Mouse (Mus musculus): ENCODE measurements around the gene Usp44. TPM values are rescaled to one million over a fixed set of nuclear protein-coding genes. Genes with fewer than 3 reads are reported as not detected.
"Not testable (repeated sequence)": the region's sequence is repeated elsewhere in the genome, so short reads cannot be mapped to it uniquely, and the experiment has no call there.

Usp44 gene
- polyA plus RNA-seq, 1 experiment from 2014 or later, result 13.0 TPM

DNA sequence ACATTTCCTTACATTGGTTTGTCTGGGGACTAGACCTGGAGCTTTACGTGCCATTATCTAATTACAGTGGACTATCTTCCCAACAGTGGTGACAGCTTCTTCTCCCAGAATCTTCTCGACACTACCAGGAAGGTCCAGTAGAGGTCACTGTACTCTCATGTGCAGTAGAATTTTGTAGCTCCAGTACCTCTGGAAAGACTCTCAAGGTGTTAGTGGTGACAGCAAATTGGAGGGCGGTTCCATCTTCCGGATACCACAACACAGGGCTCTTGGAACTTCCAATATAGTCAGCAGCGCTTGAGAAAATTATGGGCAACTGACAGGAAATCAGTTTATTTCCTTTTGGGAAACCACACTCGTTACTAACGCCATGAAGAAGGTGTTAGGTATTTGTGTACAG lies 12.7 kb upstream of the Usp44 start:
- no peak for ATAC-seq (ENCODE audit: low FRiP score, low read depth)
- no peak overlapping the region for H3K9ac ChIP-seq (replicated peaks)
- no peaks in the 10 kb centered on the region for H3K4me1 ChIP-seq
- no peak overlapping the region for H3K27ac ChIP-seq (replicated peaks)
- H3K4me2 ChIP-seq (replicated peaks), result no peak overlapping the region
- H3K9me3 ChIP-seq, result no peaks in the 10 kb centered on the region
- 39% methylated on average over 7 of the region's 7 CpGs for WGBS
- H3K4me3 ChIP-seq, result no peak overlapping the region
- H3K36me3 ChIP-seq, result no peaks in the 10 kb centered on the region
- H3K27me3 ChIP-seq, result peaks cover 18% of the 10 kb centered on the region

DNA sequence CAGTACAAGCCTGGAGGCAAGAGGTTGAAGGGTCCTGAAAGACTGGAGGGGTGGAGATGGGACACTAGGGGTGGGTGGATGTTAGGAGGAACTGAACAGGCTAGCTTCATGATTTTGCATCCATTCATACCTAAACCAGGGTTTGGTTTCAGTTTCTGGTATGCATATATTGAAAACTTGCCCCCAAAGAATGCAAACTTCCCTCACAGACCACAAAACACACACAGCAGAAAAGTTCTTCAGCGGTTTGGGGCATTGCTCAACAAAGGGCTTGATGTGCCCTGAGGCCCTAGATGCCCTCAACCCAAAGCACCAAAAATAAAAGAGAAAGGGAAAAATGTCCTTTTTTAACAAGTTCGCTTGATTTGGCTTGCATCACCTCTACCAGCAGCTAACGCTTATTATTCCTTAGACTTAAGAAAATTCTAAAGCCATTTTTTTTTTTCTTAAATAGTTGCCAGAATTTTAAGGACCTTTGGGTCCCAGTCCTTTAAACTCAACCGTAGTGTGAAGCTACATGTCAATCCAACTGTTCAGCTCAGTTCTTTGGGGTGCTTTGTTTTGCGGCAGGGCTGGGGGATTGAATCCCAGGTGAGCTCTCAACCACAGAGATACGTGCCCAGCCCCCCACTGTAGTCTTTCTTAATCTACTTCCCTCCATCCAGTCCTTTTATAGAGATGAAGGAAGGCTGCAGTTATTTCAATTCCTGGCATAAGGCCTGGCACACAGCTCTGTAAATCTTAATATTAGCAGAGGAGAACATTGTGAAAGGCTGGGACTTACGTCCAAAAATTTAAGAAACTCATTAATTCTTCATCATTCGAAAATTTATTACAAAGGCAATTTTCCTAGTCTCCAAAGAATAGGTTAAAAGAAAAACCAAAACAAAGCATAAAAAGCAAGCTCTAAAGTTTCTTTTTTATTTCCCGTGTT lies 1.2 kb upstream of the Usp44 start:
- 33% methylated on average over 9 of the region's 9 CpGs for WGBS
- peaks cover 43% of the 10 kb centered on the region for H3K27me3 ChIP-seq

DNA sequence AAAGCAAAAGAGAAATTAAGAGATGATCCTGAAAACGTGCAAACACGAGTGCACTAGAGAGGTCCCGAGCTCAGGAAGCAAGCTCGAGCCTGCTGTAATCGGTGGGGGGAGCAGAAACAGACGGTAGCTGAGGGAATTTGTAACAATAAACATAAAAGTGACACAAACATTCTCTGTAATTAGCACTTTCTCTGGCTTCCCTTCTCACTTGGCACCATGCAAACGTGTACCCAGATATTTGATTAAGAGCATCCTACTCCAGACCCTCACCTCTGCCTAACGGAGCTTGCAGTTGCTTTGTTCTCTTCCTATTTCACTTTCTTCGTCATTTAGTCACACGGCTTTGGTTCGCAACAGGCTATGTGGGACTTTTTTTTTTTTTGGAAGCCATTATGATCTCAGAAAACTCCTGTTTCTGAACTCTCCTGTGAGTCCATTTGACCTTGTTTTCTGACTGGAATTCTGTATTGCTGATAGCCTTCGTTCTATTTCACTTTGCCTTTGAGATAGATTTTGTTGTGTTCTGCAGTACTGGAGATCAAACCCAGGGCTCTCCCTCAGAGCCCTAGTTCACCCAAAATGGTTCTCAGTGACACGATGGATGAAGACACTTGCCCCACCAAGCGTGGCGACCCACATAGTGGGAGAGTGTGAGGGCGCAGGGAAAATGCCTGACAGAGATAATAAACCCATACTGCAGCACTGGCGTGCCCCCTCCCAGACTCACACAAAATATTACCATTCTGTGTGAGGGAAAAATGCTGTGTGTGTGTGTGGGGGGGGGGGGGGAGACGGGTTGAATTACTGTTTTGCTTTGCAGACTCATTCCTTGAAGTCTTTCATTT lies 597 bp downstream of the Usp44 start:
- H3K9ac ChIP-seq (replicated peaks), result no peak overlapping the region
- H3K9me3 ChIP-seq, result no peaks in the 10 kb centered on the region
- ATAC-seq (ENCODE audit: low FRiP score, low read depth), result no peak
- peak overlapping the region; percentile 12 for H3K4me3 ChIP-seq
- 6% methylated on average over 18 of the region's 18 CpGs for WGBS
- H3K4me2 ChIP-seq (replicated peaks), result peak overlapping the region; percentile 38
- H3K36me3 ChIP-seq, result no peaks in the 10 kb centered on the region
- H3K4me1 ChIP-seq, result peaks cover 16% of the 10 kb centered on the region
- H3K27me3 ChIP-seq, result peaks cover 39% of the 10 kb centered on the region
- no peak overlapping the region for H3K27ac ChIP-seq (replicated peaks)

More for the DNA sequence above, 1.2 kb upstream of the Usp44 start:
- ATAC-seq (ENCODE audit: low FRiP score, low read depth), result no peak
- Histone ChIP-seq H3K36me3 (no peaks in the 10 kb centered on the region), H3K9ac (replicated peaks) (no peak overlapping the region), H3K4me2 (replicated peaks) (no peak overlapping the region), H3K9me3 (no peaks in the 10 kb centered on the region), H3K4me3 (no peak overlapping the region), H3K4me1 (peaks cover 16% of the 10 kb centered on the region), H3K27ac (replicated peaks) (no peak overlapping the region)

GRCm38 (mm10) chr10:93832811-93833210 lies 1.5 kb downstream of the Usp44 start:
- H3K27ac ChIP-seq (replicated peaks), result no peak overlapping the region
- 28% methylated on average over 9 of the region's 9 CpGs for WGBS
- H3K4me2 ChIP-seq (replicated peaks), result no peak overlapping the region
- ATAC-seq (ENCODE audit: low FRiP score, low read depth), result no peak
- no peaks in the 10 kb centered on the region for H3K9me3 ChIP-seq
- H3K4me1 ChIP-seq, result peaks cover 20% of the 10 kb centered on the region
- no peak overlapping the region for H3K4me3 ChIP-seq
- no peaks in the 10 kb centered on the region for H3K36me3 ChIP-seq
- no peak overlapping the region for H3K9ac ChIP-seq (replicated peaks)
- peaks cover 39% of the 10 kb centered on the region for H3K27me3 ChIP-seq

DNA sequence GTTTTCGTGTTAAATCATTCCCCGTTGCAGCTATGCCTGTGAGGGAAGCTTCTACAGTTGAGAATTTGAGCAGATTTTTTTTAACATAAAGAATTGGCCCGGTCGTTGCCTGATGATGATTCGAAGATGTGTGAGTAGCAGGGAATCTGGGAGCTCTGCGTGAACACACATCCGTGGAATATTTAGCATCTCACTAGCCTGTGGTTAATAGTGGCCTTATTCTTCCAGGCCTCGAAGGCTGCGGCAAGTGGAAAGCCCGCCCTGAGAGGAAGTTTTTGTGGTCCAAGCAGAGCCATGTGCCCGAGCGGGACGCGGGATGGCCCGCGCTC lies 2.0 kb downstream of the Usp44 start:
- H3K9ac ChIP-seq (replicated peaks), result peak overlapping the region; percentile 69
- peak overlapping the region; percentile 89 for H3K4me2 ChIP-seq (replicated peaks)
- H3K27me3 ChIP-seq, result peaks cover 39% of the 10 kb centered on the region
- peak overlapping the region; percentile 82 for H3K4me3 ChIP-seq
- ATAC-seq (ENCODE audit: low FRiP score, low read depth), result no peak
- H3K27ac ChIP-seq (replicated peaks), result no peak overlapping the region
- 3% methylated on average over 16 of the region's 16 CpGs for WGBS
- peaks cover 21% of the 10 kb centered on the region for H3K4me1 ChIP-seq
- no peaks in the 10 kb centered on the region for H3K9me3 ChIP-seq
- H3K36me3 ChIP-seq, result no peaks in the 10 kb centered on the region

GRCm38 (mm10) chr10:93833699-93834393 lies 2.5 kb downstream of the Usp44 start:
- H3K4me2 ChIP-seq (replicated peaks), result peak overlapping the region; percentile 89
- peak overlapping the region; percentile 82 for H3K4me3 ChIP-seq
- H3K27me3 ChIP-seq, result peaks cover 39% of the 10 kb centered on the region
- peaks cover 21% of the 10 kb centered on the region for H3K4me1 ChIP-seq
- H3K9ac ChIP-seq (replicated peaks), result peak overlapping the region; percentile 69
- peak overlapping the region; percentile 27 for H3K27ac ChIP-seq (replicated peaks)
- WGBS, result under 1% methylated on average over 72 of the region's 75 CpGs
- H3K9me3 ChIP-seq, result no peaks in the 10 kb centered on the region
- ATAC-seq (ENCODE audit: low FRiP score, low read depth), result peak; percentile 94
- no peaks in the 10 kb centered on the region for H3K36me3 ChIP-seq

GRCm38 (mm10) chr10:93834394-93834745 lies 3.0 kb downstream of the Usp44 start:
- Histone ChIP-seq H3K9ac (replicated peaks) (peak overlapping the region; percentile 69), H3K4me2 (replicated peaks) (peak overlapping the region; percentile 89), H3K27ac (replicated peaks) (no peak overlapping the region), H3K4me3 (peak overlapping the region; percentile 82), H3K27me3 (peaks cover 39% of the 10 kb centered on the region), H3K36me3 (no peaks in the 10 kb centered on the region), H3K4me1 (peaks cover 21% of the 10 kb centered on the region), H3K9me3 (no peaks in the 10 kb centered on the region)
- WGBS, result 4% methylated on average over 13 of the region's 13 CpGs
- ATAC-seq (ENCODE audit: low FRiP score, low read depth), result no peak

GRCm38 (mm10) chr10:93835115-93835514 lies 3.8 kb downstream of the Usp44 start:
- H3K4me3 ChIP-seq, result not testable (repeated sequence)
- 86% methylated on average over 7 of the region's 7 CpGs for WGBS
- H3K4me1 ChIP-seq, result peaks cover 21% of the 10 kb centered on the region

GRCm38 (mm10) chr10:93846706-93847105 lies 15.4 kb downstream of the Usp44 start:
- WGBS, result 97% methylated on average over 13 of the region's 13 CpGs
- Histone ChIP-seq H3K4me3 (no peak overlapping the region), H3K4me1 (no peaks in the 10 kb centered on the region), H3K4me2 (replicated peaks) (no peak overlapping the region), H3K27ac (replicated peaks) (no peak overlapping the region), H3K9ac (replicated peaks) (no peak overlapping the region), H3K27me3 (no peaks in the 10 kb centered on the region), H3K9me3 (peaks cover 7% of the 10 kb centered on the region), H3K36me3 (peaks cover 35% of the 10 kb centered on the region)
- no peak for ATAC-seq (ENCODE audit: low FRiP score, low read depth)

More at GRCm38 (mm10) chr10:93835115-93835514, 3.8 kb downstream of the Usp44 start:
- ATAC-seq (ENCODE audit: low FRiP score, low read depth); H3K36me3 ChIP-seq; H3K9me3 ChIP-seq; H3K27ac ChIP-seq (replicated peaks); H3K9ac ChIP-seq (replicated peaks); H3K4me2 ChIP-seq (replicated peaks): not testable (repeated sequence)
- H3K27me3 ChIP-seq, result peaks cover 32% of the 10 kb centered on the region

GRCm38 (mm10) chr10:93855126-93855525 lies 23.8 kb downstream of the Usp44 start:
- no peak for ATAC-seq (ENCODE audit: low FRiP score, low read depth)
- no peak overlapping the region for H3K9ac ChIP-seq (replicated peaks)
- no peak overlapping the region for H3K4me3 ChIP-seq
- peaks cover 10% of the 10 kb centered on the region for H3K36me3 ChIP-seq
- H3K4me1 ChIP-seq, result no peaks in the 10 kb centered on the region
- H3K27ac ChIP-seq (replicated peaks), result no peak overlapping the region
- 93% methylated on average over 9 of the region's 9 CpGs for WGBS
- no peak overlapping the region for H3K4me2 ChIP-seq (replicated peaks)
- H3K27me3 ChIP-seq, result no peaks in the 10 kb centered on the region
- H3K9me3 ChIP-seq, result no peaks in the 10 kb centered on the region

DNA sequence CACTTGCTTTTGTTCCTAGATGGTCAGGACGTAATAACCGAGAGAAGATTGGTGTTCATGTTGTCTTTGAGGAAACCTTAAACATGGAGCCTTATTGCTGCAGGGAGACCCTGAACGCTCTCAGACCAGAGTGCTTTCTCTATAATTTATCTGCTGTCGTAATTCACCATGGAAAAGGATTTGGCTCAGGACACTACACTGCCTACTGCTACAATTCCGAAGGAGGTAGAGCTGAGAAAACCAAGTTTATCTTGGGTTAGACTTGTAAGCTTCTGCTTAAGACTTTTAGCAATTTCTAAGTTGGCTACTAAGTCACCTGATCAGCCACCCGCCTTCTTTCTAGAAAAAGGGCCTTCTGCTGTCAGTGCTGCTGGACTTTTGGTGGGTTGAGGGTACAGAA lies 24.7 kb downstream of the Usp44 start:
- no peaks in the 10 kb centered on the region for H3K4me1 ChIP-seq
- H3K4me3 ChIP-seq, result no peak overlapping the region
- H3K9ac ChIP-seq (replicated peaks), result no peak overlapping the region
- peaks cover 17% of the 10 kb centered on the region for H3K36me3 ChIP-seq
- H3K27me3 ChIP-seq, result no peaks in the 10 kb centered on the region
- whole genome bisulfite sequencing, result 95% methylated on average over 6 of the region's 6 CpGs
- no peak for ATAC-seq (ENCODE audit: low FRiP score, low read depth)
- H3K4me2 ChIP-seq (replicated peaks), result no peak overlapping the region
- H3K27ac ChIP-seq (replicated peaks), result no peak overlapping the region
- H3K9me3 ChIP-seq, result no peaks in the 10 kb centered on the region

DNA sequence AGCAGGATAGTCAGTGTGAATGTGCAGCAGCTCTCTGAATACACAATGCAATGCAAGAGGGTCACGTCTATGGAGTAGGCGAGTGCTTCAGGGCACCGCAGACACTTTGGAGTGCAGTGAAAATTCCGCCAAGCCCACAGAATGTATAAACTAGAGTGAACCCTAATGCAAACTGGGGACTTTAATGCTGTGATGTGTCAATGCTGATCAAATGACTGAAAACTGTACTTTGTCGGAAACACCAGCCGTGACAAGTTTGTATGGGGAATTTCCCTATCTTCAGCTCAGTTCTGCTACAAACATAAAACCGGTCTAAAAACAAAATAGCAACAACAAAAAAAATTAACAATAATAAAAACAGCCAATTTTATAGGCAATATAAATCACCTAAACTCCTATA lies 37.0 kb downstream of the Usp44 start:
- H3K36me3 ChIP-seq, result peaks cover 83% of the 10 kb centered on the region
- no peak overlapping the region for H3K4me2 ChIP-seq (replicated peaks)
- no peak overlapping the region for H3K27ac ChIP-seq (replicated peaks)
- H3K27me3 ChIP-seq, result no peaks in the 10 kb centered on the region
- no peaks in the 10 kb centered on the region for H3K4me1 ChIP-seq
- H3K4me3 ChIP-seq, result no peak overlapping the region
- WGBS, result 93% methylated on average over 7 of the region's 7 CpGs
- no peak overlapping the region for H3K9ac ChIP-seq (replicated peaks)
- H3K9me3 ChIP-seq, result no peaks in the 10 kb centered on the region
- no peak for ATAC-seq (ENCODE audit: low FRiP score, low read depth)
